Mouse (Mus musculus) cortical plate, adult 2 months (tissue): ENCODE results near the gene Tmem102. TPM values are rescaled to one million over a fixed set of nuclear protein-coding genes. Genes with fewer than 3 reads are reported as not detected.

Experiments used
- H3K27ac ChIP-seq: fragments of 200-500 bp; 2 replicates; pipeline ENCODE4 v1.5.1; 2012; ENCODE audit warnings: low read length, control low read depth, inconsistent platforms; ENCODE audit not compliant: insufficient read depth
- H3K4me1 ChIP-seq: fragments of 200-500 bp; 2 replicates; pipeline ENCODE4 v1.6.1; 2011; ENCODE audit warnings: low read length; ENCODE audit not compliant: control insufficient read depth, insufficient read depth
- H3K4me3 ChIP-seq: fragments of 200-500 bp; 2 replicates; pipeline ENCODE4 v1.5.1; 2011; ENCODE audit warnings: mild to moderate bottlenecking, low read length, control low read depth; ENCODE audit not compliant: insufficient read depth
- CTCF ChIP-seq: fragments of 200-500 bp; IDR thresholded peaks from 2 replicates; pipeline ENCODE4 v1.5.1; 2011; ENCODE audit warnings: mild to moderate bottlenecking, control low read depth, low read length; ENCODE audit not compliant: insufficient read depth; ENCODE audit errors: extremely low read depth
- POLR2A ChIP-seq: fragments of 200-500 bp; IDR thresholded peaks from 2 replicates; pipeline ENCODE4 v1.6.1; 2011; ENCODE audit warnings: mild to moderate bottlenecking, low read length, control low read depth; ENCODE audit not compliant: insufficient read depth; ENCODE audit errors: extremely low read depth
- polyA plus RNA-seq: library from polyadenylated mRNA; depleted of rRNA; stranded (reverse); fragments of >200 nt; gene quantifications from 2 replicates; pipeline ENCODE4 v1.2.3, GENCODE M21; 2012

The Tmem102 gene
- polyA plus RNA-seq, 1 experiment = not detected

- H3K4me3 ChIP-seq = peak overlapping the region; percentile 36; the same call in 1 of the 2 replicates
- no peak overlapping the region for H3K27ac ChIP-seq
- TF ChIP-seq POLR2A (no peak), CTCF (no peak)
- no peaks in the 10 kb centered on the region; the same call in 1 of the 2 replicates for H3K4me1 ChIP-seq
These were observed 9.4 kb downstream of the Tmem102 start for GRCm38 (mm10) chr11:69795983-69796435.

DNA sequence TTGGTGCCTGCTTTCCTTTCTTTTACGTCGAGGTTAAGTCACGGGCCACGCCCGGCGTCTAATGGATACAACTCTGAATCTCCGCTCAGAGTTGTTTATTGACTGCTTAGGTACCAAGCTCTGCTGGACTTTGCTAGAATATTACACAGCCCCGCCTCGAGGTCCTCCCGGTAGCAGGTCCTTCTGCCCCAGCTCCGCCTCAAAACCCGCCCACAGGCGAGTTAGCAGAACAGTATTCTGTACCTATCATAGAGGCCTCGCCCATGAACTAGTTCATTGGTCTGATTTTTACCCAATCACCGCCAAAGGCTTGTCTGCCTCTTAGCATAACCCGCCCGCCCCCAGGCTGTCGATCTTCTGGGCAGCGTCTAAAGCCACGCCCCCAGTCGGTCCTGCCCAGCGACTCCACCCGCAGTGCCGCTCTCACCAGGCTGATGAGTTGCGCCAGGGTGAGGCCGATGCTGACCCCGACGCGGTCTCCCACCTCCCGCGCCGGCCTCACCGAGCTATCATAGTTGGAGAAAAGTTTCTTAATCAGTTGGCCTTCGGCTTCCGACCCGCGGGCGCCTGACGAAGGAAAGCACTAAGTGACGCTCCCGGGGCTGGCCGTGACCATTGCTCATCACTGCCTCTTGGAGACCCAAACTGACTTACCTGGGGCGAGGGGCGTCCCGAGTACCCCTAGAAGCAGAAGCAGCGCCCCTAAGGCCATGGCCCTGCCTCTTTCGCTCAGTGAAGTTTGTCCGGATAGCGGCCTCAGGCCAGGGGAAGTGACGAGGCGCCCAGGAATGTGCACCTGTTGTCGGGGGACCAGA, 10.0 kb downstream of the Tmem102 start, which contains the start of gene Chrnb1:
Chrnb1 (minus strand) TSS at position 776 of the 815 bp plus-strand sequence.
- Histone ChIP-seq H3K27ac (no peak within 1 kb of the TSS), H3K4me3 (peak within 1 kb of the TSS; percentile 36), H3K4me1 (no peaks in the 10 kb centered on the region; the same call in 1 of the 2 replicates)
- TF ChIP-seq CTCF = no peak
- no peak for TF ChIP-seq POLR2A

GRCm38 (mm10) chr11:69793429-69793828, 12.0 kb downstream of the Tmem102 start:
- no peak overlapping the region for H3K27ac ChIP-seq
- no peak overlapping the region for H3K4me3 ChIP-seq
- TF ChIP-seq POLR2A (no peak), CTCF (no peak)
- no peaks in the 10 kb centered on the region; the same call in 1 of the 2 replicates for H3K4me1 ChIP-seq

GRCm38 (mm10) chr11:69791420-69791819, 14.0 kb downstream of the Tmem102 start:
- Histone ChIP-seq H3K4me1 (no peaks in the 10 kb centered on the region; the same call in 1 of the 2 replicates), H3K27ac (no peak overlapping the region), H3K4me3 (no peak overlapping the region)
- no peak for TF ChIP-seq POLR2A
- TF ChIP-seq CTCF = no peak

- no peaks in the 10 kb centered on the region; the same call in 1 of the 2 replicates for H3K4me1 ChIP-seq
- TF ChIP-seq CTCF = no peak
- TF ChIP-seq POLR2A = no peak
- no peak overlapping the region for H3K4me3 ChIP-seq
- H3K27ac ChIP-seq = no peak overlapping the region
These were observed 16.0 kb downstream of the Tmem102 start for GRCm38 (mm10) chr11:69789431-69789830.

DNA sequence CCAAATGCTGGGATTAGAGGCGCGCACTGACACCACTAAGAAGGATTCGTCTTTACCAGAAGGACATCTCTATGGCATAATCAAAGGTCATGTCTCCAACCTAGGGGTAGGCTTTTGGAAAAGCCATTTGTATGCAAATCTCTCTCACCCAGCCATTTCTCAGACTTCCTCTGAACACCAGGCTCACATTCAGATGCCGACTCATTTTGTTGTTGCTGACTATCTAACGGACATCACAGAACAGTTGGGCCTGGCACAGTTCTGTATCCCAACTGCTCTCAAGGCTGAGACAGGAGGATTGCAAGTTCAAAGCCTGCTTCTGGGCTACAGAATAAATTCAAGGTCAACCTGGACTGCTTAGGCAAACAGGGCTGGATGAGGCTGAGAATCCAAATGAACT, 18.1 kb downstream of the Tmem102 start:
- Histone ChIP-seq H3K27ac (no peak overlapping the region), H3K4me1 (no peaks in the 10 kb centered on the region; the same call in 1 of the 2 replicates), H3K4me3 (no peak overlapping the region)
- TF ChIP-seq POLR2A = no peak
- TF ChIP-seq CTCF = no peak

- H3K4me1 ChIP-seq = no peaks in the 10 kb centered on the region
- TF ChIP-seq CTCF = no peak
- peak; percentile 28; the same call in 1 of the 2 replicates for TF ChIP-seq POLR2A
- H3K27ac ChIP-seq = no peak overlapping the region
- H3K4me3 ChIP-seq = no peak overlapping the region
These were observed 20.6 kb downstream of the Tmem102 start for GRCm38 (mm10) chr11:69784793-69785272.

DNA sequence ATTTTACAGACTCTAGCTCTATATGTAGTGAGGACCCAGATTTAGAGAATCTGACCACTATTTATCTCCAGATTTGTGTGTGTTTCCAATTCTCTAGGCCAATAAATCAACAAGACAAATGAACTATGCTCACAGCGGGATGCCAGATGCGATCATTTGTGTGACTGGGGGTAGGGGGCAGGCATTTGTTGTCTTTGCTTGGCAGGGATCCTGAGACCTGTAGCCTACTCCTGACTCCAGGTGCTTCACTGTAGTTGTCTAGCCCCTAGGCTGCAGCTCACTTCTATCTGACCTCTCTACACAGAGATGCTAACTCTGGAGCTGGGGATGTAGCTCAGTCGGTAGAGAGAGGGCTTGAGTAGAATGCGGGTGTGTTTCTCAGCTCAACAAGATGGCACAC, 23.6 kb downstream of the Tmem102 start:
- TF ChIP-seq POLR2A = no peak
- no peak for TF ChIP-seq CTCF
- no peaks in the 10 kb centered on the region for H3K4me1 ChIP-seq
- H3K27ac ChIP-seq = no peak overlapping the region
- H3K4me3 ChIP-seq = no peak overlapping the region

- Histone ChIP-seq H3K27ac (no peak overlapping the region), H3K4me1 (no peaks in the 10 kb centered on the region), H3K4me3 (no peak overlapping the region)
- TF ChIP-seq POLR2A (no peak), CTCF (no peak)
These were observed 26.4 kb downstream of the Tmem102 start for GRCm38 (mm10) chr11:69778985-69779384.
